Mouse (Mus musculus) skeletal muscle tissue, postnatal 0 days (tissue): ENCODE data around the gene Gm11541. TPM values are rescaled to one million over a fixed set of nuclear protein-coding genes. Genes with fewer than 3 reads are reported as not detected.

ENCODE experiments used
- polyA plus RNA-seq: library from polyadenylated mRNA; unstranded; fragments of >200 nt; fragmentation: Nextera tagmentation; extraction: Ambion mirVana; gene quantifications from 2 replicates; pipeline ENCODE4 v1.2.1, GENCODE M21; 2015

Gene Gm11541
- polyA plus RNA-seq: not detected in 2 replicates

DNA sequence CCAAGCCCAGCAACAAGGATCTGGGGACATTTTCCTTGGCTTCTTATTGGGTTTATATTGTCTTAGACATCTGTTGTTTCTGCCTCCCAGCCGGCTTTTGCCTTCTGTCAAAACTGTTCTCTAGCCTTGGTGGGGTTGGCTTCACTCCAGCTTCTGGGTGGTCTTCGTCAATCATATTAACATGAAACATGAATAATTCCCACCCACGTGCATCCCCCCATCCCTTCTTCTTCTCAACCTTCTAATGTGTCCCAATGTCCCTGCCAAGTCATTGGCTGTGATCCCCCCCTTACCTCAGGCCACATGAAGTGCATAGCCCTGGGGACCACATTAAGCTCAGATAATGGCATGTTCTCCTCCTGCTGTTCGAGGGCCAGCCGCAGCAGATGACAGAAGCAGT lies at the start of gene Gm11541:
Gm11541 (minus strand) TSS at position 28 of the 400 bp plus-strand sequence.

GRCm38 (mm10) chr11:94741732-94742272 lies 37.5 kb upstream of the Gm11541 start, which contains the start of gene Cdc34b:
Gene Cdc34b (plus strand): TSS chr11:94741782.

GRCm38 (mm10) chr11:94676754-94677606 lies 27.3 kb downstream of the Gm11541 start, which contains the start of gene Xylt2:
Gene Xylt2 (minus strand): TSS chr11:94677515.

GRCm38 (mm10) chr11:94653663-94654436 lies 50.4 kb downstream of the Gm11541 start, which contains the start of the genes Mrpl27 and Eme1:
Gene Mrpl27 (plus strand): TSS chr11:94653767.
Gene Eme1 (minus strand): TSS chr11:94653964.

Other genes with a start within 250 kb of the Gm11541 start
- gene Cacna1g, start 230.3 kb downstream of the Gm11541 start, polyA plus RNA-seq: 2.4 and 2.6 TPM in 2 replicates
- gene Spata20, start 218.3 kb downstream of the Gm11541 start, polyA plus RNA-seq: not detected in 2 replicates
- 0.55 and 1.5 TPM in 2 replicates for gene Epn3, start 204.5 kb downstream of the Gm11541 start, polyA plus RNA-seq
- gene Mycbpap, start 182.8 kb downstream of the Gm11541 start, polyA plus RNA-seq: 0.06 and 0.12 TPM in 2 replicates
- 2.3 and 2.5 TPM in 2 replicates for gene Rsad1, start 155.2 kb downstream of the Gm11541 start, polyA plus RNA-seq
- 0.17 and 5.2 TPM in 2 replicates for gene Chad, start 139.5 kb downstream of the Gm11541 start, polyA plus RNA-seq
- gene Acsf2, start 102.6 kb downstream of the Gm11541 start, polyA plus RNA-seq: 1.9 and 2.2 TPM in 2 replicates
- gene Lrrc59, start 74.7 kb downstream of the Gm11541 start, polyA plus RNA-seq: 47.9 and 71.0 TPM in 2 replicates
- gene Mrpl27, start 50.7 kb downstream of the Gm11541 start, polyA plus RNA-seq: 116 and 125 TPM in 2 replicates
- 1.9 and 2.4 TPM in 2 replicates for gene Eme1, start 50.5 kb downstream of the Gm11541 start, polyA plus RNA-seq
- 7.1 and 8.7 TPM in 2 replicates for gene Xylt2, start 27.0 kb downstream of the Gm11541 start, polyA plus RNA-seq
- gene Cdc34b, start 37.3 kb upstream of the Gm11541 start, polyA plus RNA-seq: 0.12 and 0.18 TPM in 2 replicates
- not detected in 2 replicates for gene Tmem92, start 78.2 kb upstream of the Gm11541 start, polyA plus RNA-seq
- 1,518 and 2,228 TPM in 2 replicates for gene Col1a1, start 231.7 kb upstream of the Gm11541 start, polyA plus RNA-seq